10 mouse cellular contexts compared by ENCODE assay signal in the genomic region with DNA sequence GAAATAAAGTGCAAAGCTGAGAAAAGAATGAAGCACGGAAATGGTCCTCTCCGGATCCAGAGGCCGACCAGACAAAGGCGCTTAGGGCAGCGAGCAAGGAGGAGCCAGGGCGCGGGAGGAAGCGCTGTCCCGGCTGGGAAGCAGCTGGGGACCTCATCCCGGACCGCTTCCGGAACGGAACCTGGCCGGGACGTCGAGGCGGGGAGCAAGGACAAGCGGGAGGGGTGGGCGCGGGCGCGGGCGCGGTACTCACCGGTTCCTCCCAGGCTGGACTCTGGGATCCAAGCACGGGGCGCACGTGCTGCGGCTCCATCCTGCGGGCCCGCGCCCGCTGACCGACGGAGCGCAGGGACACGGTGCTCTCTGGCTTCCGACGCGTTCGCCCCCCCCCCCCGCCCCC. TPM values are rescaled to one million over a fixed set of nuclear protein-coding genes. Genes with fewer than 3 reads are reported as not detected.
DNase-seq lines count a peak whose midpoint lies in the region; ATAC-seq and TF ChIP-seq lines count a peak whose summit lies in the region.
"Not testable (repeated sequence)": the region's sequence is repeated elsewhere in the genome, so short reads cannot be mapped to it uniquely, and the experiment has no call there.
"Had no signal": no experiment of that assay in that cellular context is flagged by ENCODE, and none has a peak within 500 bp of the region (broad histone marks: within the 10 kb centered on the region; RNA-seq: fewer than 3 reads in every experiment).

No protein-coding gene starts in this region.

- intact Hi-C loops in heart, postnatal 14 days (cut with DNase I); left cerebral cortex, postnatal 36 days (cut with DNase I): not testable (repeated sequence)

- H3K4me1 ChIP-seq in midbrain, postnatal 0 days (ENCODE audit: insufficient read depth, low read length), result not testable (repeated sequence)

- H3K27me3 ChIP-seq in midbrain, postnatal 0 days (ENCODE audit: insufficient read depth, low read length), result not testable (repeated sequence)

- ATAC-seq in midbrain, postnatal 0 days (ENCODE audit: low FRiP score), result not testable (repeated sequence)

- not testable (repeated sequence) for TF ChIP-seq CTCF in midbrain, postnatal 0 days (IDR thresholded peaks at IDR 0.05)

- H3K4me2 ChIP-seq in midbrain, postnatal 0 days (ENCODE audit: low read depth, low read length, poor library complexity, severe bottlenecking), result not testable (repeated sequence)

- H3K4me3 ChIP-seq in midbrain, postnatal 0 days (ENCODE audit: low read depth, low read length), result peak overlapping the region; percentile 25; the same call in 1 of the 2 replicates

- not testable (repeated sequence) for H3K36me3 ChIP-seq in midbrain, postnatal 0 days (ENCODE audit: insufficient read depth, low read length)

- not testable (repeated sequence) for H3K9me3 ChIP-seq in midbrain, postnatal 0 days (ENCODE audit: low read length)

- H3K9ac ChIP-seq in midbrain, postnatal 0 days (replicated peaks; ENCODE audit: low read length, poor library complexity, severe bottlenecking), result not testable (repeated sequence)

- 14% methylated on average over 20 of the region's 42 CpGs for WGBS in midbrain, postnatal 0 days

- not testable (repeated sequence) for H3K27ac ChIP-seq in midbrain, postnatal 0 days (ENCODE audit: low read depth, low read length)

- DNase-seq in cerebellum, postnatal 14 days, result peak; percentile 36 to 46
- DNase-seq in gastrocnemius, postnatal 10 days, result peak; percentile 28
- peak; percentile 43 to 63 for DNase-seq in heart, postnatal 14 days
- DNase-seq in kidney, postnatal 14 days, result peak; percentile 60
- peak; percentile 18 to 34 for DNase-seq in left cerebral cortex, postnatal 36 days (ENCODE audit: low spot score in 2 of 2)
- DNase-seq in midbrain, postnatal 0 days (ENCODE audit: low spot score), result not testable (repeated sequence)
- DNase-seq in testis, postnatal 14 days (ENCODE audit: low spot score), result peak; percentile 17

RNA-seq across cellular contexts. Expression of a gene that starts 14.5 kb away (rescaled TPM):
- total RNA-seq in gastrocnemius, postnatal 10 days (2021), result not detected
- total RNA-seq in heart, postnatal 14 days (2021), result under 1 TPM in 1 of 2 experiments, not detected in 1; 0.29 TPM
- under 1 TPM in 1 of 2 experiments, not detected in 1; 0.70 TPM for total RNA-seq in left cerebral cortex, postnatal 36 days (2021)
- 6.5 and 8.1 TPM in 2 replicates for total RNA-seq in midbrain, postnatal 0 days (2014; rRNA removed)
- 7.9 and 8.2 TPM in 2 replicates for polyA plus RNA-seq in midbrain, postnatal 0 days (2015; fragmentation: Nextera tagmentation; extraction: Ambion mirVana)
- total RNA-seq: CH12.LX had no signal

RNA-seq across cellular contexts. Expression of a gene that starts 17.6 kb away (rescaled TPM):
- total RNA-seq in gastrocnemius, postnatal 10 days (2021), result not detected
- not detected for total RNA-seq in heart, postnatal 14 days (2021)
- total RNA-seq in left cerebral cortex, postnatal 36 days (2021), result not detected
- total RNA-seq in midbrain, postnatal 0 days (2014; rRNA removed), result not detected in 2 replicates
- not detected in 2 replicates for polyA plus RNA-seq in midbrain, postnatal 0 days (2015; fragmentation: Nextera tagmentation; extraction: Ambion mirVana)
- total RNA-seq: CH12.LX had no signal
- polyA plus RNA-seq: hindbrain, embryonic 11.5 days; liver, embryonic 14.5 days had no signal

RNA-seq across cellular contexts. Expression of a gene that starts 36.6 kb away (rescaled TPM):
- total RNA-seq in gastrocnemius, postnatal 10 days (2021), result not detected
- total RNA-seq in heart, postnatal 14 days (2021), result not detected
- total RNA-seq in left cerebral cortex, postnatal 36 days (2021), result not detected
- total RNA-seq in midbrain, postnatal 0 days (2014; rRNA removed), result not detected in 2 replicates
- not detected in 2 replicates for polyA plus RNA-seq in midbrain, postnatal 0 days (2015; fragmentation: Nextera tagmentation; extraction: Ambion mirVana)
- total RNA-seq: CH12.LX had no signal
- polyA plus RNA-seq: hindbrain, embryonic 11.5 days; liver, embryonic 14.5 days had no signal
